Mouse (Mus musculus) skeletal muscle tissue, adult 2 months (tissue): ENCODE measurements around the gene Fastk.

Experiments used
- DNase-seq: peaks from one replicate; pipeline ENCODE4 v3.0.0-alpha.2; 2012; ENCODE audit warnings: low read depth, low spot score

The Fastk gene

GRCm38 (mm10) chr5:24444746-24445427 lies at the start of gene Fastk:
TSS of gene Fastk (minus strand) at chr5:24445287.
- DNase-seq: peak; percentile 90

GRCm38 (mm10) chr5:24492546-24493285 lies 47.6 kb upstream of the Fastk start:
- DNase-seq: no peak

GRCm38 (mm10) chr5:24490413-24490920 lies 45.4 kb upstream of the Fastk start:
- no peak for DNase-seq

GRCm38 (mm10) chr5:24486738-24487137 lies 41.7 kb upstream of the Fastk start:
- DNase-seq: no peak

- peak; percentile 81 for DNase-seq
These were observed 41.0 kb upstream of the Fastk start for GRCm38 (mm10) chr5:24486097-24486496.

- DNase-seq: no peak
These were observed 39.9 kb upstream of the Fastk start for GRCm38 (mm10) chr5:24484963-24485362.

- peak; percentile 47 for DNase-seq
These were observed 38.2 kb upstream of the Fastk start for GRCm38 (mm10) chr5:24483326-24483725.

- no peak for DNase-seq
These were observed 37.4 kb upstream of the Fastk start for GRCm38 (mm10) chr5:24482247-24483079.

GRCm38 (mm10) chr5:24481647-24482046 lies 36.6 kb upstream of the Fastk start:
- no peak for DNase-seq

- no peak for DNase-seq
These were observed 32.8 kb upstream of the Fastk start for GRCm38 (mm10) chr5:24477909-24478308.

GRCm38 (mm10) chr5:24475476-24476241 lies 30.6 kb upstream of the Fastk start:
- DNase-seq: no peak

GRCm38 (mm10) chr5:24474723-24475261 lies 29.7 kb upstream of the Fastk start:
- DNase-seq: no peak

GRCm38 (mm10) chr5:24474025-24474722 lies 29.1 kb upstream of the Fastk start:
- no peak for DNase-seq

- DNase-seq: no peak
These were observed 28.0 kb upstream of the Fastk start for GRCm38 (mm10) chr5:24472884-24473619.

- peak; percentile 60 for DNase-seq
These were observed 25.5 kb upstream of the Fastk start for GRCm38 (mm10) chr5:24470600-24470999.

GRCm38 (mm10) chr5:24466762-24467161 lies 21.7 kb upstream of the Fastk start:
- DNase-seq: no peak

GRCm38 (mm10) chr5:24455613-24456012 lies 10.5 kb upstream of the Fastk start:
- DNase-seq: no peak

GRCm38 (mm10) chr5:24455076-24455475 lies 10.0 kb upstream of the Fastk start:
- DNase-seq: no peak

- DNase-seq: no peak
These were observed 8.9 kb upstream of the Fastk start for GRCm38 (mm10) chr5:24453985-24454303.
